In genomic region chr2:30122766-30123165, GRCm38 (mm10) we compare ENCODE assay signal across 12 mouse cellular contexts. TPM values are rescaled to one million over a fixed set of nuclear protein-coding genes. Genes with fewer than 3 reads are reported as not detected.
A peak's percentile ranks its signal among the peaks of the same experiment; 100 is the strongest.
DNase-seq lines count a peak whose midpoint lies in the region; ATAC-seq lines count a peak whose summit lies in the region.
"Had no signal": no experiment of that assay in that cellular context is flagged by ENCODE, and none has a peak within 500 bp of the region (broad histone marks: within the 10 kb centered on the region; RNA-seq: fewer than 3 reads in every experiment).

No protein-coding gene starts in this region.

- H3K27ac ChIP-seq in hindbrain, embryonic 13.5 days: no peak overlapping the region
- no peak overlapping the region for H3K27ac ChIP-seq in hindbrain, embryonic 11.5 days (ENCODE audit: low read depth, low read length)
- H3K27ac ChIP-seq in lung, embryonic 16.5 days (ENCODE audit: low read length): no peak overlapping the region
- H3K27ac ChIP-seq in embryonic facial prominence, embryonic 14.5 days (replicated peaks; ENCODE audit: low read depth, low read length): no peak overlapping the region
- no peak overlapping the region for H3K27ac ChIP-seq in limb, embryonic 13.5 days
- H3K27ac ChIP-seq: limb, embryonic 15.5 days had no signal

- no peaks in the 10 kb centered on the region for H3K9me3 ChIP-seq in hindbrain, embryonic 13.5 days
- no peaks in the 10 kb centered on the region for H3K9me3 ChIP-seq in hindbrain, embryonic 11.5 days (ENCODE audit: control insufficient read depth, low read length)
- no peaks in the 10 kb centered on the region for H3K9me3 ChIP-seq in lung, embryonic 16.5 days (ENCODE audit: control insufficient read depth, low read length)
- no peaks in the 10 kb centered on the region for H3K9me3 ChIP-seq in embryonic facial prominence, embryonic 14.5 days (ENCODE audit: control insufficient read depth, low read length)
- H3K9me3 ChIP-seq in limb, embryonic 13.5 days: no peaks in the 10 kb centered on the region
- H3K9me3 ChIP-seq: heart, embryonic 15.5 days; limb, embryonic 15.5 days had no signal

- H3K36me3 ChIP-seq in hindbrain, embryonic 13.5 days: peaks cover 13% of the 10 kb centered on the region
- H3K36me3 ChIP-seq in hindbrain, embryonic 11.5 days (ENCODE audit: control insufficient read depth, insufficient read depth, low read length): no peaks in the 10 kb centered on the region
- no peaks in the 10 kb centered on the region for H3K36me3 ChIP-seq in lung, embryonic 16.5 days (ENCODE audit: control insufficient read depth, insufficient read depth, low read length)
- no peaks in the 10 kb centered on the region; the same call in 1 of the 2 replicates for H3K36me3 ChIP-seq in embryonic facial prominence, embryonic 14.5 days (ENCODE audit: control insufficient read depth, insufficient read depth, low read length)
- peaks cover 9% of the 10 kb centered on the region for H3K36me3 ChIP-seq in limb, embryonic 13.5 days
- H3K36me3 ChIP-seq: heart, embryonic 15.5 days had no signal

- peak overlapping the region; percentile 93 for H3K4me2 ChIP-seq in hindbrain, embryonic 13.5 days
- H3K4me2 ChIP-seq in hindbrain, embryonic 11.5 days (replicated peaks; ENCODE audit: low read depth, low read length): no peak overlapping the region
- 0 out of 2 replicates have a peak overlapping the region, but pooled peaks have one; percentile 80 for H3K4me2 ChIP-seq in lung, embryonic 16.5 days (ENCODE audit: low read depth, low read length)
- H3K4me2 ChIP-seq in embryonic facial prominence, embryonic 14.5 days (ENCODE audit: low read depth, low read length): peak overlapping the region; percentile 82
- H3K4me2 ChIP-seq in limb, embryonic 13.5 days (replicated peaks): 0 out of 2 replicates have a peak overlapping the region, but pooled peaks have one; percentile 90

- no peak overlapping the region for H3K9ac ChIP-seq in hindbrain, embryonic 13.5 days
- no peak overlapping the region for H3K9ac ChIP-seq in hindbrain, embryonic 11.5 days (ENCODE audit: low read depth, low read length)
- H3K9ac ChIP-seq in lung, embryonic 16.5 days (ENCODE audit: low read length): peak overlapping the region; percentile 92
- no peak overlapping the region for H3K9ac ChIP-seq in embryonic facial prominence, embryonic 14.5 days (ENCODE audit: low read depth, low read length)
- H3K9ac ChIP-seq in limb, embryonic 13.5 days: peak overlapping the region; percentile 37; the same call in 1 of the 2 replicates
- H3K9ac ChIP-seq: limb, embryonic 15.5 days had no signal

- no peak overlapping the region for H3K4me3 ChIP-seq in hindbrain, embryonic 13.5 days
- no peak overlapping the region for H3K4me3 ChIP-seq in hindbrain, embryonic 11.5 days (ENCODE audit: low read depth, low read length)
- no peak overlapping the region for H3K4me3 ChIP-seq in lung, embryonic 16.5 days (ENCODE audit: low read length)
- peak overlapping the region; percentile 80; the same call in 1 of the 2 replicates for H3K4me3 ChIP-seq in embryonic facial prominence, embryonic 14.5 days (ENCODE audit: low read depth, low read length)
- peak overlapping the region; percentile 85; the same call in 1 of the 2 replicates for H3K4me3 ChIP-seq in limb, embryonic 13.5 days

- H3K4me1 ChIP-seq in hindbrain, embryonic 13.5 days (replicated peaks): peaks cover 54% of the 10 kb centered on the region
- H3K4me1 ChIP-seq in hindbrain, embryonic 11.5 days (replicated peaks; ENCODE audit: control insufficient read depth, insufficient read depth, low read length): peaks cover 3% of the 10 kb centered on the region; the same call in 1 of the 2 replicates
- peaks cover 17% of the 10 kb centered on the region for H3K4me1 ChIP-seq in lung, embryonic 16.5 days (replicated peaks; ENCODE audit: control insufficient read depth, insufficient read depth, low read length)
- peaks cover 13% of the 10 kb centered on the region for H3K4me1 ChIP-seq in embryonic facial prominence, embryonic 14.5 days (ENCODE audit: control insufficient read depth, insufficient read depth, low read length)
- H3K4me1 ChIP-seq in limb, embryonic 13.5 days: peaks cover 20% of the 10 kb centered on the region

- H3K27me3 ChIP-seq in hindbrain, embryonic 13.5 days: no peaks in the 10 kb centered on the region
- H3K27me3 ChIP-seq in hindbrain, embryonic 11.5 days (ENCODE audit: control insufficient read depth, insufficient read depth, low read length): no peaks in the 10 kb centered on the region
- H3K27me3 ChIP-seq in lung, embryonic 16.5 days (ENCODE audit: control insufficient read depth, insufficient read depth, low read depth, low read length): no peaks in the 10 kb centered on the region
- no peaks in the 10 kb centered on the region for H3K27me3 ChIP-seq in embryonic facial prominence, embryonic 14.5 days (replicated peaks; ENCODE audit: control insufficient read depth, insufficient read depth, low read length)
- H3K27me3 ChIP-seq in limb, embryonic 13.5 days: no peaks in the 10 kb centered on the region
- H3K27me3 ChIP-seq: heart, embryonic 15.5 days; limb, embryonic 15.5 days had no signal

- DNase-seq in hindbrain, embryonic 11.5 days (ENCODE audit: low spot score): no peak
- DNase-seq in lung, postnatal 10 days: no peak
- DNase-seq in embryonic facial prominence, embryonic 14.5 days (ENCODE audit: low spot score): no peak
- DNase-seq in cerebellum, adult 11-12 months: no peak
- DNase-seq: gastrocnemius, postnatal 10 days; thymus, postnatal 36 days had no signal

- 90% methylated on average over 5 of the region's 5 CpGs for WGBS in hindbrain, embryonic 13.5 days
- WGBS in hindbrain, embryonic 11.5 days: 87% methylated on average over 5 of the region's 5 CpGs
- 81% methylated on average over 5 of the region's 5 CpGs for WGBS in lung, embryonic 16.5 days
- WGBS in embryonic facial prominence, embryonic 14.5 days: 88% methylated on average over 5 of the region's 5 CpGs
- 84% methylated on average over 5 of the region's 5 CpGs for WGBS in limb, embryonic 13.5 days

- ATAC-seq in hindbrain, embryonic 13.5 days (ENCODE audit: low FRiP score): no peak
- no peak for ATAC-seq in hindbrain, embryonic 11.5 days (ENCODE audit: low FRiP score)
- ATAC-seq in lung, embryonic 16.5 days (ENCODE audit: low read depth): no peak
- ATAC-seq in embryonic facial prominence, embryonic 14.5 days (ENCODE audit: low read depth): no peak
- ATAC-seq in limb, embryonic 13.5 days (ENCODE audit: low FRiP score, low read depth): no peak
- ATAC-seq: CD4-positive, CD25-positive, alpha-beta regulatory T cell, adult 4 months had no signal

RNA-seq across cellular contexts. Expression of gene Zer1, which starts 1.6 kb away (rescaled TPM):
- 14.1 and 15.2 TPM in 2 replicates for polyA plus RNA-seq in hindbrain, embryonic 13.5 days (2015; fragmentation: Nextera tagmentation; extraction: Ambion mirVana)
- 6.5 and 9.3 TPM in 2 replicates for polyA plus RNA-seq in hindbrain, embryonic 11.5 days (2014; fragmentation: Nextera tagmentation; extraction: Ambion mirVana)
- 6.1 and 7.8 TPM in 2 replicates for polyA plus RNA-seq in lung, embryonic 16.5 days (2015; fragmentation: Nextera tagmentation; extraction: Ambion mirVana)
- polyA plus RNA-seq in embryonic facial prominence, embryonic 14.5 days (2014; fragmentation: Nextera tagmentation; extraction: Ambion mirVana): 7.9 and 8.3 TPM in 2 replicates
- polyA plus RNA-seq in limb, embryonic 13.5 days (2015; fragmentation: Nextera tagmentation; extraction: Ambion mirVana): 11.2 and 12.5 TPM in 2 replicates

RNA-seq across cellular contexts. Expression of gene Tbc1d13, which starts 10.8 kb away (rescaled TPM):
- 11.9 and 14.6 TPM in 2 replicates for polyA plus RNA-seq in hindbrain, embryonic 13.5 days (2015; fragmentation: Nextera tagmentation; extraction: Ambion mirVana)
- 16.3 and 20.6 TPM in 2 replicates for polyA plus RNA-seq in hindbrain, embryonic 11.5 days (2014; fragmentation: Nextera tagmentation; extraction: Ambion mirVana)
- 5.2 and 5.7 TPM in 2 replicates for polyA plus RNA-seq in lung, embryonic 16.5 days (2015; fragmentation: Nextera tagmentation; extraction: Ambion mirVana)
- polyA plus RNA-seq in embryonic facial prominence, embryonic 14.5 days (2014; fragmentation: Nextera tagmentation; extraction: Ambion mirVana): 10.5 TPM in 2 replicates
- 10.1 and 10.7 TPM in 2 replicates for polyA plus RNA-seq in limb, embryonic 13.5 days (2015; fragmentation: Nextera tagmentation; extraction: Ambion mirVana)

RNA-seq across cellular contexts. Expression of gene Zdhhc12, which starts 29.3 kb away (rescaled TPM):
- 24.2 TPM in 2 replicates for polyA plus RNA-seq in hindbrain, embryonic 13.5 days (2015; fragmentation: Nextera tagmentation; extraction: Ambion mirVana)
- 27.4 and 32.2 TPM in 2 replicates for polyA plus RNA-seq in hindbrain, embryonic 11.5 days (2014; fragmentation: Nextera tagmentation; extraction: Ambion mirVana)
- 32.0 and 33.5 TPM in 2 replicates for polyA plus RNA-seq in lung, embryonic 16.5 days (2015; fragmentation: Nextera tagmentation; extraction: Ambion mirVana)
- polyA plus RNA-seq in embryonic facial prominence, embryonic 14.5 days (2014; fragmentation: Nextera tagmentation; extraction: Ambion mirVana): 26.1 and 28.9 TPM in 2 replicates
- polyA plus RNA-seq in limb, embryonic 13.5 days (2015; fragmentation: Nextera tagmentation; extraction: Ambion mirVana): 25.3 and 27.9 TPM in 2 replicates

RNA-seq across cellular contexts. Expression of gene Pkn3, which starts 45.3 kb away (rescaled TPM):
- polyA plus RNA-seq in hindbrain, embryonic 13.5 days (2015; fragmentation: Nextera tagmentation; extraction: Ambion mirVana): 1.9 and 2.3 TPM in 2 replicates
- polyA plus RNA-seq in hindbrain, embryonic 11.5 days (2014; fragmentation: Nextera tagmentation; extraction: Ambion mirVana): 4.5 and 5.2 TPM in 2 replicates
- polyA plus RNA-seq in lung, embryonic 16.5 days (2015; fragmentation: Nextera tagmentation; extraction: Ambion mirVana): 14.2 and 16.7 TPM in 2 replicates
- polyA plus RNA-seq in embryonic facial prominence, embryonic 14.5 days (2014; fragmentation: Nextera tagmentation; extraction: Ambion mirVana): 5.6 and 7.6 TPM in 2 replicates
- 8.6 and 10.0 TPM in 2 replicates for polyA plus RNA-seq in limb, embryonic 13.5 days (2015; fragmentation: Nextera tagmentation; extraction: Ambion mirVana)

RNA-seq across cellular contexts. Expression of gene Endog, which starts 48.5 kb away (rescaled TPM):
- 14.3 and 19.3 TPM in 2 replicates for polyA plus RNA-seq in hindbrain, embryonic 13.5 days (2015; fragmentation: Nextera tagmentation; extraction: Ambion mirVana)
- 15.3 and 15.6 TPM in 2 replicates for polyA plus RNA-seq in hindbrain, embryonic 11.5 days (2014; fragmentation: Nextera tagmentation; extraction: Ambion mirVana)
- polyA plus RNA-seq in lung, embryonic 16.5 days (2015; fragmentation: Nextera tagmentation; extraction: Ambion mirVana): 12.0 and 13.3 TPM in 2 replicates
- 21.9 and 26.5 TPM in 2 replicates for polyA plus RNA-seq in embryonic facial prominence, embryonic 14.5 days (2014; fragmentation: Nextera tagmentation; extraction: Ambion mirVana)
- polyA plus RNA-seq in limb, embryonic 13.5 days (2015; fragmentation: Nextera tagmentation; extraction: Ambion mirVana): 17.2 and 19.2 TPM in 2 replicates

Comparison
In these comparisons a context has a peak if more than half of its experiments do, and no peak if none do; other contexts are left out.
1. H3K4me3 ChIP-seq: peak in embryonic facial prominence, embryonic 14.5 days (single experiment) and limb, embryonic 13.5 days (single experiment); none in hindbrain, embryonic 13.5 days (single experiment), hindbrain, embryonic 11.5 days (single experiment) and lung, embryonic 16.5 days (single experiment).
2. H3K9ac ChIP-seq: peak in lung, embryonic 16.5 days (single experiment) and limb, embryonic 13.5 days (single experiment); none in hindbrain, embryonic 13.5 days (single experiment), hindbrain, embryonic 11.5 days (single experiment) and embryonic facial prominence, embryonic 14.5 days (single experiment).